Mouse (Mus musculus) megakaryocyte, embryonic 14.5 days (primary cell): Measurements from ENCODE around the gene Ms4a15.

ENCODE experiments used
- FLI1 ChIP-seq: IDR thresholded peaks from 2 replicates; pipeline ENCODE4 v1.6.1; 2012; ENCODE audit warnings: low read length, inconsistent platforms, mixed read lengths
- GATA1 ChIP-seq: IDR thresholded peaks from 3 replicates; pipeline ENCODE4 v1.6.1; 2012; ENCODE audit warnings: mixed read lengths, low read length, inconsistent platforms, borderline replicate concordance

DNA sequence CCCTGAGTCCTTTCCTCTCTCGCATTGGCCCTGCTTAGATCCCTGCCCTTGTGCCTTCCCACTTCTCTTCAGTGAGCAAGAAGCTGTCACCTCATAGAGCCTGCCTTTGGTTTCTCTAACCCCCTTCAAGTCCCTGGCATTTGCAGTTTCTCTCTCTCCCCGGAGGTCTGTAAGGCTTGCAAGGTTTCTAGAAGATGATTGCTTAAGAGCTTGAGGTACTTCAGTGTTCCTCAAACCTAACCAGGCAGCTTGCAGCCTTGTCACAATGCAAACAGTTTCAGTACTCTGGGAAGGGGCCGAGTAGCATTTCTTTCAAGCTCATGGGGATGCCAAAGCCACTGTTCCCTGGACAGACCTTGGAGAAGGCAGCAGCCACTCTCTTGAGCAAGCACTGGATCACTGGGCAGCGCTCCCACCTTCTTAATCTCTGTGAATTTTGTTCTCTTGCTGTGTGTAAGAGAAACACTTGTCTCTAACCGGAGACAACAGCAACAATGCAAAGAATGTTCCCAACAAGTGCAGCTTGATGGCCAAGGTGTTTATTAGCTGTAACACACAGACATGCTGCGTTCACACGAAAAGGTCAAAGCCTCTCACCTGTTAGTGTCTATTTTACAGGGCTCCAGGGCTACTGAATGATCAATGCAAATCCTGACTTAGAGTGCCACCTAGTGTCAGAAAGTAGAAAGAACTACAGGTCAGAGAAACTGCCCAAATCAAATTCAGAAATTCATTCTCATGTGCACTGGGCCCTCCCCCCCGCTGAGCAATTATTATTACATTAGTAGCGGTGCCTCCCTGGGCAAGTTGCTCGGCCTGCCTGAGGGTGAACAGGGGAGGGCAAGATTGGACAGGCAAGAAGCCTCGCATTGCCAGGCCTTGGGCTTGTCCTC lies 33.7 kb downstream of the Ms4a15 start:
- no peak for TF ChIP-seq GATA1
- TF ChIP-seq FLI1: no peak
